Mouse (Mus musculus) embryonic facial prominence, embryonic 11.5 days (tissue): Measurements from ENCODE around the gene Anp32a. TPM values are rescaled to one million over a fixed set of nuclear protein-coding genes. Genes with fewer than 3 reads are reported as not detected.

Experiments used
- ATAC-seq: fragments of 200-750 bp; cut with Nextera tagmentation; replicated peaks from 2 replicates; pipeline ENCODE4 v1.8.0; 2017; ENCODE audit warnings: low read depth; ENCODE audit not compliant: insufficient number of reproducible peaks, low FRiP score, low TSS enrichment
- DNase-seq: peaks from one replicate; pipeline ENCODE4 v3.0.0-alpha.2; 2015; ENCODE audit warnings: low spot score
- H3K27ac ChIP-seq: fragments of 300-500 bp; sonication (generic); replicated peaks from 2 replicates; pipeline ENCODE4 v1.5.1; 2014; ENCODE audit warnings: mild to moderate bottlenecking, low read depth, low read length, control low read depth
- H3K27me3 ChIP-seq: fragments of 300-500 bp; sonication (generic); 2 replicates; pipeline ENCODE4 v1.6.1; 2014; ENCODE audit warnings: mild to moderate bottlenecking, low read length, moderate library complexity, mixed read lengths; ENCODE audit not compliant: control insufficient read depth, insufficient read depth
- H3K36me3 ChIP-seq: fragments of 300-500 bp; sonication (generic); replicated peaks from 2 replicates; pipeline ENCODE4 v1.6.1; 2014; ENCODE audit warnings: low read depth, mild to moderate bottlenecking, low read length, moderate library complexity, mixed read lengths; ENCODE audit not compliant: control insufficient read depth, insufficient read depth
- H3K4me1 ChIP-seq: fragments of 300-500 bp; sonication (generic); 2 replicates; pipeline ENCODE4 v1.6.1; 2014; ENCODE audit warnings: low read length, mixed read lengths; ENCODE audit not compliant: control insufficient read depth, insufficient read depth
- H3K4me2 ChIP-seq: fragments of 300-500 bp; sonication (generic); 2 replicates; pipeline ENCODE4 v1.6.1; 2014; ENCODE audit warnings: low read depth, mild to moderate bottlenecking, control low read depth, low read length, moderate library complexity
- H3K4me3 ChIP-seq: fragments of 300-500 bp; sonication (generic); 2 replicates; pipeline ENCODE4 v1.5.1; 2014; ENCODE audit warnings: low read depth, low read length, control low read depth
- H3K9ac ChIP-seq: fragments of 300-500 bp; sonication (generic); replicated peaks from 2 replicates; pipeline ENCODE4 v1.6.1; 2014; ENCODE audit warnings: mild to moderate bottlenecking, control low read depth, low read length
- H3K9me3 ChIP-seq: fragments of 300-500 bp; sonication (generic); replicated peaks from 2 replicates; pipeline ENCODE4 v1.6.1; 2016; ENCODE audit warnings: mild to moderate bottlenecking, low read length, inconsistent platforms, mixed read lengths; ENCODE audit not compliant: control insufficient read depth
- WGBS: fragments of 180-500 bp; shearing (Covaris S2); extraction: QIAGEN DNeasy Blood & Tissue Kit; methylation state at CpG from one replicate; pipeline ENCODE4 v1.1.7; 2014; 5-methylcytosine and 5-hydroxymethylcytosine counted together
- polyA plus RNA-seq: library from polyadenylated mRNA; unstranded; fragments of >200 nt; fragmentation: Nextera tagmentation; extraction: Ambion mirVana; gene quantifications from 2 replicates; pipeline ENCODE4 v1.2.1, GENCODE M21; 2014

Anp32a gene
- polyA plus RNA-seq, 1 experiment from 2014 or later = 228 TPM

DNA sequence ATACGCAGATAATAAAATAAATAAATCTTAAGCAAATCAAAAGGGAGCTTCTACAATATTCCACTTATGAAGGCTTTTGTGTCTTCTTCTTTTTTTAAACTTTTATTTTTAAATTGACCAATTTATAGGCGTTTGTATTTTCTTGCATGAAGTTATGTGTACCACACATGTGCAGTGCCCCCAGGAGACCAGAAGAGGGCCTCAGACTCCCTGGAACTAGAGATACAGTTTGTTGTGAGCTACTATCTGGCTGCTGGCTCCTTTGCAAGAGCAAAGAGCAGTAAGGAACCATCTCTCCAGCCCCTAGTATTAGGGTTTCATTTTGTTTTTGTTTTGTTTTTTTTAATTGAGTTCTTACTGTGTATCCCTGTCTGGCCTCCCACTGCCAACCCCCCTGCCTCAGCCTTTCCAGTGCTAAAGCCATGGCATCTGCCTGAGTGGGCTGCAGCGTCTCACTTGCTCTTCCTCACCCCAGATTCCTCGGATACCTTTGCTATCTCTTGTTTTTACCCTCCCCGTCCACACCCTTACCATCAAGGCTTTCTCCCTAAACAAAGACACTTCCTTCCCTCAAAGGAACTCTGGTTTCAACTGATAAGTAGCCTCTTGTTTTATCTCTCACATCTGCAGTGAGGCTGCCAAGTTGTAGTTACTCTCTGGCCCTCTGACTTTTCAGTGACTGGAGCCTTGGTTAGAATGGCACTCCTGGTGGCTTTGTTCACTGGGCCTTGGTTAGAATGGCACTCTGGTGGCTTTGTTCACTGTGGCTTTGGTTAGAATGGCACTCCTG, 66.5 kb downstream of the Anp32a start:
- Histone ChIP-seq H3K4me3 (no peak overlapping the region), H3K9ac (no peak overlapping the region), H3K9me3 (no peaks in the 10 kb centered on the region), H3K27ac (no peak overlapping the region), H3K4me2 (no peak overlapping the region), H3K4me1 (no peaks in the 10 kb centered on the region), H3K36me3 (no peaks in the 10 kb centered on the region), H3K27me3 (no peaks in the 10 kb centered on the region)
- 80% methylated on average over 5 of the region's 5 CpGs for WGBS
- ATAC-seq = no peak
- DNase-seq = no peak

GRCm38 (mm10) chr9:62418742-62419141, 77.6 kb downstream of the Anp32a start:
- no peaks in the 10 kb centered on the region; the same call in 1 of the 2 replicates for H3K4me1 ChIP-seq
- H3K27ac ChIP-seq = no peak overlapping the region
- H3K4me3 ChIP-seq = no peak overlapping the region
- DNase-seq = no peak
- no peaks in the 10 kb centered on the region for H3K9me3 ChIP-seq
- no peaks in the 10 kb centered on the region for H3K36me3 ChIP-seq
- H3K27me3 ChIP-seq = no peaks in the 10 kb centered on the region
- no peak overlapping the region for H3K9ac ChIP-seq
- no peak overlapping the region for H3K4me2 ChIP-seq
- WGBS = 66% methylated on average over 5 of the region's 5 CpGs
- no peak for ATAC-seq

GRCm38 (mm10) chr9:62420261-62420917, 79.3 kb downstream of the Anp32a start:
- Histone ChIP-seq H3K4me2 (peak overlapping the region; percentile 11; the same call in 1 of the 2 replicates), H3K9me3 (no peaks in the 10 kb centered on the region), H3K4me1 (no peaks in the 10 kb centered on the region), H3K9ac (peak overlapping the region; percentile 35; the same call in 1 of the 2 replicates), H3K27me3 (no peaks in the 10 kb centered on the region), H3K36me3 (no peaks in the 10 kb centered on the region), H3K4me3 (no peak overlapping the region), H3K27ac (no peak overlapping the region)
- WGBS = 41% methylated on average over 9 of the region's 10 CpGs
- no peak for DNase-seq
- no peak for ATAC-seq

DNA sequence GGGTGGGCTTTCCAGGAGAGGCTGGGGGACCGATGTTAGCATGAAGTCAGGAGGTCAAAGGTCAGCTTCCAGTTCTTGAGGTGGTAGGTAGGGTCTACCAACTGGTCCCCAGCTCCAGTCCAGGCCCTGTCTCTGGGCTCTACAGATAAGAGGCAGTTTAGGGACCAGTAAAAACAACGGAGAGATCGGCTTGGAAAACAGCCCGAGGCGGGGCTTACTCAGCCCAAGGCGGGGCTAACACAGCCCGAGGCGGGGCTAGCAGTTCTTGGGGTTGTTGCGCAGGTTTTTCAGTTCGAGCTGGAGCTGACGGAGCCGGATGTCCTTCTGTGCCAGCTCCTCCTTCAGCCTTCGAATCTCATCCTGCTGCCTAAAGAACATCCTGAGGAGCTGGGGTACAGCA, 79.9 kb downstream of the Anp32a start:
- Histone ChIP-seq H3K4me1 (no peaks in the 10 kb centered on the region), H3K9me3 (no peaks in the 10 kb centered on the region), H3K4me3 (0 out of 2 replicates have a peak overlapping the region, but pooled peaks have one; percentile 2), H3K9ac (peak overlapping the region; percentile 49), H3K27ac (no peak overlapping the region), H3K27me3 (no peaks in the 10 kb centered on the region), H3K36me3 (no peaks in the 10 kb centered on the region), H3K4me2 (peak overlapping the region; percentile 27; the same call in 1 of the 2 replicates)
- WGBS = 4% methylated on average over 13 of the region's 13 CpGs
- DNase-seq (peak; percentile 80), ATAC-seq (peak; percentile 40)

GRCm38 (mm10) chr9:62421911-62422310, 80.8 kb downstream of the Anp32a start:
- no peak overlapping the region for H3K4me3 ChIP-seq
- no peaks in the 10 kb centered on the region for H3K36me3 ChIP-seq
- H3K4me2 ChIP-seq = no peak overlapping the region
- no peak overlapping the region for H3K27ac ChIP-seq
- no peak overlapping the region for H3K9ac ChIP-seq
- DNase-seq (no peak), ATAC-seq (no peak)
- no peaks in the 10 kb centered on the region for H3K9me3 ChIP-seq
- H3K4me1 ChIP-seq = no peaks in the 10 kb centered on the region
- 97% methylated on average over 6 of the region's 6 CpGs for WGBS
- H3K27me3 ChIP-seq = no peaks in the 10 kb centered on the region

GRCm38 (mm10) chr9:62422926-62423325, 81.8 kb downstream of the Anp32a start:
- H3K9ac ChIP-seq = no peak overlapping the region
- ATAC-seq = no peak
- 90% methylated on average over 10 of the region's 10 CpGs for WGBS

DNA sequence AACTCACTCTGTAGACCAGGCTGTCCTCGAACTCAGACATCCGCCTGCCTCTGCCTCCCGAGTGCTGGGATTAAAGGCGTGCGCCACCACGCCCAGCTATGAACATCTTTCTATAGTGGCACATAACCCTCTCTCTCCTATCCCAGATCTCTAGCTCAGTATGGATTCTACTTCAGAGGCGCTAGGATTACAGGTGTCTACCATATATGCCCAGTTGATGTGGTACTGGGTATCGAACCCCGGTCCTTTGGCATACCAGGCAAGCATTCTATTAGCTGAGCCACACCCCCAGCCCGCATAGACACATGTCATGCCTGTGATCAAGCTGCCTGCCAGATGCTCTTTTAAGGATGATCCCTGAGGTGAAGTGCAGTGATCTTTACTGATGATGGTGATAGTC, 82.8 kb downstream of the Anp32a start:
- Histone ChIP-seq H3K36me3 (no peaks in the 10 kb centered on the region), H3K9me3 (no peaks in the 10 kb centered on the region), H3K27me3 (no peaks in the 10 kb centered on the region), H3K27ac (no peak overlapping the region), H3K9ac (no peak overlapping the region), H3K4me2 (no peak overlapping the region), H3K4me1 (no peaks in the 10 kb centered on the region), H3K4me3 (no peak overlapping the region)
- no peak for DNase-seq
- WGBS = 93% methylated on average over 10 of the region's 10 CpGs
- ATAC-seq = no peak

More at GRCm38 (mm10) chr9:62422926-62423325, 81.8 kb downstream of the Anp32a start:
- Histone ChIP-seq H3K4me2 (no peak overlapping the region), H3K4me1 (no peaks in the 10 kb centered on the region), H3K27ac (no peak overlapping the region), H3K36me3 (no peaks in the 10 kb centered on the region), H3K27me3 (no peaks in the 10 kb centered on the region), H3K4me3 (no peak overlapping the region), H3K9me3 (no peaks in the 10 kb centered on the region)
- no peak for DNase-seq

DNA sequence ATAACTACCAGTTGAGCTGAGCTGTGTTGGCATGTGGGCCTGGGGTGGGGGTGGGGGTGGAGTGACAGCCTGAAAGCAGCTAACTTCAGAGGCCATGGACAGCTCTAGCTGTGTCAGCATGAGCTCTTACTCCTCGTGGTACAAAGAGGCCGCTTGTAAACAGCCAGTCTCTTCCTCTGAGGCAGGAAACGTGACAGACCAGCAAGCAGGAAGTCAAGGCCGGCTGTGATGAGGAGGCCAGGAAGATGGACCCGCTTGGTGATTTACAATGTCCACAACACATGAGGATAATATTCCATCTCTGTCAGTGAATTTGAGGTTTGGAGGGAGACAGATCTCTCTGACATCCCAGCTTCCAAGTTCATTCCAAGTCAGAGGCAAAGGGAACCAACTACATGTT, 84.2 kb downstream of the Anp32a start:
- Histone ChIP-seq H3K27me3 (no peaks in the 10 kb centered on the region), H3K36me3 (no peaks in the 10 kb centered on the region), H3K27ac (no peak overlapping the region), H3K9me3 (no peaks in the 10 kb centered on the region), H3K4me2 (no peak overlapping the region), H3K4me3 (no peak overlapping the region), H3K4me1 (no peaks in the 10 kb centered on the region), H3K9ac (no peak overlapping the region)
- no peak for DNase-seq
- no peak for ATAC-seq
- 54% methylated on average over 5 of the region's 5 CpGs for whole genome bisulfite sequencing
